Mouse (Mus musculus) spleen, adult 2 months (tissue): ENCODE results near the gene Gm17416. TPM values are rescaled to one million over a fixed set of nuclear protein-coding genes. Genes with fewer than 3 reads are reported as not detected.

Experiments
- DNase-seq, 2 experiments: peaks; one replicate each; pipeline versions ENCODE4 v3.0.0 to v3.0.0-alpha.2; 2012 to 2021; ENCODE audit warnings: low spot score in 2 of 2, low read depth in 1 of 2
- H3K27ac ChIP-seq: fragments of 200-500 bp; 2 replicates; pipeline ENCODE4 v1.5.1; 2012; ENCODE audit warnings: low read length, inconsistent platforms; ENCODE audit not compliant: insufficient read depth
- H3K27me3 ChIP-seq: fragments of 200-500 bp; 2 replicates; pipeline ENCODE4 v1.6.1; 2012; ENCODE audit warnings: mild to moderate bottlenecking, moderate library complexity, low read length, inconsistent platforms; ENCODE audit not compliant: control insufficient read depth, insufficient read depth
- H3K36me3 ChIP-seq: fragments of 200-500 bp; 2 replicates; pipeline ENCODE4 v1.6.1; 2012; ENCODE audit warnings: mild to moderate bottlenecking, low read length, inconsistent platforms; ENCODE audit not compliant: control insufficient read depth, insufficient read depth
- H3K4me1 ChIP-seq: fragments of 200-500 bp; 2 replicates; pipeline ENCODE4 v1.6.1; 2011; ENCODE audit warnings: inconsistent platforms; ENCODE audit not compliant: control insufficient read depth, insufficient read depth, insufficient read length
- H3K4me3 ChIP-seq: fragments of 200-500 bp; 2 replicates; pipeline ENCODE4 v1.5.1; 2011; ENCODE audit warnings: mild to moderate bottlenecking, inconsistent platforms; ENCODE audit not compliant: insufficient read depth, insufficient read length; ENCODE audit errors: extremely low read depth
- CTCF ChIP-seq: fragments of 200-500 bp; IDR thresholded peaks from 2 replicates; pipeline ENCODE4 v1.5.1; 2011; ENCODE audit warnings: mild to moderate bottlenecking, inconsistent platforms; ENCODE audit not compliant: insufficient read depth, insufficient read length, insufficient replicate concordance; ENCODE audit errors: extremely low read depth
- POLR2A ChIP-seq: fragments of 200-500 bp; IDR thresholded peaks from 2 replicates; pipeline ENCODE4 v1.6.1; 2011; ENCODE audit warnings: low read depth, low read length, inconsistent platforms
- WGBS: fragments of 180-500 bp; shearing (Covaris S2); methylation state at CpG from one replicate; pipeline ENCODE4 v1.1.7; 2018; 5-methylcytosine and 5-hydroxymethylcytosine counted together
- polyA plus RNA-seq: library from polyadenylated mRNA; depleted of rRNA; stranded (reverse); fragments of >200 nt; gene quantifications from 2 replicates; pipeline ENCODE4 v1.2.3, GENCODE M21; 2012; rRNA removed

Gene Gm17416
- polyA plus RNA-seq, 1 experiment = not detected

- Histone ChIP-seq H3K27ac (no peak within 1 kb of the TSS), H3K4me3 (no peak within 1 kb of the TSS), H3K36me3 (no peaks in the 10 kb centered on the region), H3K4me1 (no peaks in the 10 kb centered on the region), H3K27me3 (no peaks in the 10 kb centered on the region)
- WGBS = 74% methylated on average over 15 of the region's 15 CpGs
- TF ChIP-seq POLR2A (no peak), CTCF (no peak)
- no peak for DNase-seq
Measured at GRCm38 (mm10) chr2:152604057-152604456, 34.9 kb downstream of the Gm17416 start, which contains the start of gene Defb36. Gene Defb36 (plus strand): TSS chr2:152604327.

- WGBS = 57% methylated on average over 6 of the region's 6 CpGs
- H3K4me1 ChIP-seq = no peaks in the 10 kb centered on the region
- no peaks in the 10 kb centered on the region for H3K27me3 ChIP-seq
- H3K27ac ChIP-seq = no peak overlapping the region
- TF ChIP-seq CTCF = no peak
- no peak for TF ChIP-seq POLR2A
- no peak for DNase-seq
- no peaks in the 10 kb centered on the region for H3K36me3 ChIP-seq
- no peak overlapping the region for H3K4me3 ChIP-seq
Measured at GRCm38 (mm10) chr2:152607746-152608145, 38.6 kb downstream of the Gm17416 start.

GRCm38 (mm10) chr2:152608719-152609118 is 39.6 kb downstream of the Gm17416 start:
- no peak for TF ChIP-seq CTCF
- TF ChIP-seq POLR2A = no peak
- no peaks in the 10 kb centered on the region for H3K36me3 ChIP-seq
- no peaks in the 10 kb centered on the region for H3K27me3 ChIP-seq
- no peak overlapping the region for H3K4me3 ChIP-seq
- no peak for DNase-seq
- no peak overlapping the region for H3K27ac ChIP-seq
- no peaks in the 10 kb centered on the region for H3K4me1 ChIP-seq
- 84% methylated on average over 1 of the region's 1 CpGs for WGBS

- Histone ChIP-seq H3K36me3 (no peaks in the 10 kb centered on the region), H3K4me1 (no peaks in the 10 kb centered on the region), H3K27ac (no peak overlapping the region), H3K27me3 (no peaks in the 10 kb centered on the region), H3K4me3 (no peak overlapping the region)
- TF ChIP-seq CTCF (no peak), POLR2A (no peak)
- DNase-seq = no peak
- WGBS = 77% methylated on average over 8 of the region's 8 CpGs
Measured at GRCm38 (mm10) chr2:152612193-152612592, 43.1 kb downstream of the Gm17416 start.

GRCm38 (mm10) chr2:152615563-152615962 is 46.4 kb downstream of the Gm17416 start:
- H3K27ac ChIP-seq = no peak overlapping the region
- H3K4me1 ChIP-seq = no peaks in the 10 kb centered on the region; the same call in 1 of the 2 replicates
- WGBS = 23% methylated on average over 7 of the region's 7 CpGs
- no peak overlapping the region for H3K4me3 ChIP-seq
- H3K27me3 ChIP-seq = no peaks in the 10 kb centered on the region
- DNase-seq = peak in 1 of 2 experiments; percentile 15
- no peaks in the 10 kb centered on the region for H3K36me3 ChIP-seq
- no peak for TF ChIP-seq POLR2A
- TF ChIP-seq CTCF = peak; percentile 47; the same call in 1 of the 2 replicates

GRCm38 (mm10) chr2:152616470-152616869 is 47.3 kb downstream of the Gm17416 start:
- Histone ChIP-seq H3K36me3 (no peaks in the 10 kb centered on the region), H3K27ac (no peak overlapping the region), H3K4me1 (no peaks in the 10 kb centered on the region; the same call in 1 of the 2 replicates), H3K4me3 (no peak overlapping the region), H3K27me3 (no peaks in the 10 kb centered on the region)
- no peak for TF ChIP-seq CTCF
- TF ChIP-seq POLR2A = no peak
- DNase-seq = no peak
- 41% methylated on average over 6 of the region's 6 CpGs for WGBS

- Histone ChIP-seq H3K27ac (no peak overlapping the region), H3K36me3 (no peaks in the 10 kb centered on the region), H3K27me3 (no peaks in the 10 kb centered on the region), H3K4me3 (no peak overlapping the region), H3K4me1 (no peaks in the 10 kb centered on the region; the same call in 1 of the 2 replicates)
- TF ChIP-seq CTCF = peak; percentile 4; the same call in 1 of the 2 replicates
- no peak for TF ChIP-seq POLR2A
- 72% methylated on average over 5 of the region's 5 CpGs for WGBS
- DNase-seq = no peak
Measured at GRCm38 (mm10) chr2:152617374-152617773, 48.2 kb downstream of the Gm17416 start.

Other genes starting within 250 kb of the Gm17416 start
- gene Rbck1, start 236.7 kb upstream of the Gm17416 start, polyA plus RNA-seq = 326 and 431 TPM in 2 replicates
- 0.65 and 1.0 TPM in 2 replicates for gene Trib3, start 225.3 kb upstream of the Gm17416 start, polyA plus RNA-seq
- gene Nrsn2, start 192.7 kb upstream of the Gm17416 start, polyA plus RNA-seq = not detected in 2 replicates
- 4.0 and 4.6 TPM in 2 replicates for gene Sox12, start 171.3 kb upstream of the Gm17416 start, polyA plus RNA-seq
- gene Zcchc3, start 154.3 kb upstream of the Gm17416 start, polyA plus RNA-seq = 1.8 and 2.7 TPM in 2 replicates
- 0.12 TPM in 1 of 2 replicates, not detected in the other for gene 6820408C15Rik, start 153.8 kb upstream of the Gm17416 start, polyA plus RNA-seq
- not detected in 2 replicates for gene Defb23, start 104.7 kb upstream of the Gm17416 start, polyA plus RNA-seq
- gene Defb20, start 92.3 kb upstream of the Gm17416 start, polyA plus RNA-seq = not detected in 2 replicates
- gene Defb22, start 79.2 kb upstream of the Gm17416 start, polyA plus RNA-seq = not detected in 2 replicates
- gene Defb26, start 57.6 kb upstream of the Gm17416 start, polyA plus RNA-seq = not detected in 2 replicates
- not detected in 2 replicates for gene Defb28, start 51.1 kb upstream of the Gm17416 start, polyA plus RNA-seq
- gene Defb29, start 29.2 kb upstream of the Gm17416 start, polyA plus RNA-seq = not detected in 2 replicates
- not detected in 2 replicates for gene Defb21, start 3.4 kb downstream of the Gm17416 start, polyA plus RNA-seq
- gene Defb19, start 11.0 kb downstream of the Gm17416 start, polyA plus RNA-seq = not detected in 2 replicates
- not detected in 2 replicates for gene Defb45, start 30.1 kb downstream of the Gm17416 start, polyA plus RNA-seq
- not detected in 2 replicates for gene Defb36, start 35.0 kb downstream of the Gm17416 start, polyA plus RNA-seq
- 0.65 TPM in 1 of 2 replicates, not detected in the other for gene Defb25, start 53.7 kb downstream of the Gm17416 start, polyA plus RNA-seq
- 8.6 and 9.8 TPM in 2 replicates for gene Rem1, start 57.6 kb downstream of the Gm17416 start, polyA plus RNA-seq
- gene H13, start 100.1 kb downstream of the Gm17416 start, polyA plus RNA-seq = 82.8 and 145 TPM in 2 replicates
- gene Mcts2, start 117.7 kb downstream of the Gm17416 start, polyA plus RNA-seq = 0.79 and 1.5 TPM in 2 replicates
- 53.5 and 84.4 TPM in 2 replicates for gene Id1, start 166.9 kb downstream of the Gm17416 start, polyA plus RNA-seq
- 0.56 and 0.59 TPM in 2 replicates for gene Cox4i2, start 184.8 kb downstream of the Gm17416 start, polyA plus RNA-seq